Mouse (Mus musculus) adrenal gland, adult 18-20 months (tissue): ENCODE data around the gene Serpinh1. TPM values are rescaled to one million over a fixed set of nuclear protein-coding genes. Genes with fewer than 3 reads are reported as not detected.

Source experiments
- DNase-seq, 2 experiments: peaks; one replicate each; pipeline ENCODE4 v3.0.0; 2021 to 2022; ENCODE audit warnings: low spot score in 2 of 2
- long read RNA-seq, 2 experiments: library from polyadenylated mRNA; stranded (forward); transcript quantifications; one replicate each; pipeline ENCODE4 v2.0.0; 2021
- total RNA-seq, 2 experiments: library from RNA; stranded (reverse); gene quantifications; 1 replicate in 1 of 2; 2 replicates in 1 of 2; pipeline ENCODE4 v1.2.3; 2021

Gene Serpinh1
- 100 to 1,000 TPM; 244 to 442 TPM for total RNA-seq
- long read RNA-seq, experiment 1, transcript Serpinh1-202 (5 exons, 2,274 nt), result minor isoform, 11 of 684 reads
- long read RNA-seq, experiment 1, transcript Serpinh1-203 (6 exons, 2,128 nt), result minor isoform, 11 of 684 reads
- long read RNA-seq, experiment 1, transcript Serpinh1-201 (5 exons, 2,215 nt), result major isoform, 609 of 684 reads
- long read RNA-seq, experiment 1, partial matches to known transcripts, result 19 of 684 reads
- long read RNA-seq, experiment 1, other reads (novel, unspliced or antisense), result 33 of 684 reads
- long read RNA-seq, experiment 2, transcript Serpinh1-201 (5 exons, 2,215 nt), result major isoform, 697 of 813 reads
- long read RNA-seq, experiment 2, transcript Serpinh1-202 (5 exons, 2,274 nt), result minor isoform, 12 of 813 reads
- long read RNA-seq, experiment 2, transcript Serpinh1-203 (6 exons, 2,128 nt), result minor isoform, 8 of 813 reads
- long read RNA-seq, experiment 2, transcript Serpinh1-205 (6 exons, 2,173 nt), result minor isoform, 5 of 813 reads
- long read RNA-seq, experiment 2, partial matches to known transcripts, result 24 of 813 reads
- long read RNA-seq, experiment 2, other reads (novel, unspliced or antisense), result 67 of 813 reads

- DNase-seq, result peak; percentile 77 to 78
Measured at GRCm38 (mm10) chr7:99352526-99353400, at the start of gene Serpinh1. Serpinh1 (minus strand) TSS chr7:99353239.

GRCm38 (mm10) chr7:99402477-99402876 is 49.4 kb upstream of the Serpinh1 start:
- no peak for DNase-seq

GRCm38 (mm10) chr7:99401373-99401772 is 48.3 kb upstream of the Serpinh1 start:
- no peak for DNase-seq

- DNase-seq, result no peak
Measured at GRCm38 (mm10) chr7:99396994-99397659, 44.1 kb upstream of the Serpinh1 start.

- no peak for DNase-seq
Measured at GRCm38 (mm10) chr7:99395908-99396616, 43.0 kb upstream of the Serpinh1 start.

GRCm38 (mm10) chr7:99395385-99395784 is 42.3 kb upstream of the Serpinh1 start:
- no peak for DNase-seq

GRCm38 (mm10) chr7:99393711-99394325 is 40.8 kb upstream of the Serpinh1 start:
- DNase-seq, result no peak

GRCm38 (mm10) chr7:99392696-99393095 is 39.7 kb upstream of the Serpinh1 start:
- no peak for DNase-seq

- no peak for DNase-seq
Measured at GRCm38 (mm10) chr7:99390559-99390958, 37.5 kb upstream of the Serpinh1 start.

- no peak for DNase-seq
Measured at GRCm38 (mm10) chr7:99387356-99387755, 34.3 kb upstream of the Serpinh1 start.

GRCm38 (mm10) chr7:99386811-99387210 is 33.8 kb upstream of the Serpinh1 start:
- DNase-seq, result no peak

GRCm38 (mm10) chr7:99386030-99386429 is 33.0 kb upstream of the Serpinh1 start:
- DNase-seq, result no peak

GRCm38 (mm10) chr7:99384101-99384611 is 31.1 kb upstream of the Serpinh1 start:
- no peak for DNase-seq

GRCm38 (mm10) chr7:99383246-99383645 is 30.2 kb upstream of the Serpinh1 start:
- no peak for DNase-seq

GRCm38 (mm10) chr7:99382088-99383000 is 29.3 kb upstream of the Serpinh1 start:
- peak; percentile 26 to 34 for DNase-seq

- peak; percentile 100 for DNase-seq
Measured at GRCm38 (mm10) chr7:99381214-99382087, 28.4 kb upstream of the Serpinh1 start, which contains the start of gene Gdpd5. Gdpd5 (plus strand) TSS chr7:99381414.

GRCm38 (mm10) chr7:99380491-99381213 is 27.6 kb upstream of the Serpinh1 start:
- no peak for DNase-seq
